Mouse (Mus musculus): ENCODE measurements around the gene Otop3. TPM values are rescaled to one million over a fixed set of nuclear protein-coding genes. Genes with fewer than 3 reads are reported as not detected.

The Otop3 gene
- polyA plus RNA-seq, 1 experiment from 2014 or later, result not detected

DNA sequence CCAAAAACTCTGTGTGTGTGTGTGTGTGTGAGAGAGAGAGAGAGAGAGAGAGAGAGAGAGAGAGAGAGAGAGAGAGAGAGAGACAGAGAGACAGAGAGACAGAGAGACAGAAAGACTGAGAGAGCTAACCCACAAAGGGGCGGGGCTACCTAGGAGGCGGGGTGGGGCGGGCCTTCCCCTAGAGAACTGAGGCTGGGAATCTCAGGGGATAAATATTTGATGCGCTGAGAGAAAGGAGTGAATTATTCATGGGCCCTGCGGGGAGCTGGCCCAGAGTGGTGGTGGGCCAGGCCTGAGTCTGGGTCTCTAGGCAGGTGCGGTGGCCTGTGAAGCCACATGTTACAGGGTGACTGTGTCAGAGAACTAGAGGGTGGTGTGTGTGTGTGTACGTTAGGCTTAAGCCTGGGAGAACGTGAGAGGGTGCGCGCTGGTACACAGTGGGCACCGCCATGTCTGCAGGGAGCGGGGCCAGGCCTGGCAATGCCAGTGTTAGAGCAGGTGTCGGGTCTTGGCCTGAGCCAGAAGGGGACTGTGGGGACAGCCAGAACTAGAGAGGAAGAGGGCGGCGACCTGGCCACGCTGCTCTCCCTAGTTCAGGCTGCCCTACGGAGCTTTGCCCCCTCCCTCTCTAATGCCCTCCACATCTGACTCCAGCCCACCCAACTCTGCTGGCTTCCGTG, 14.7 kb upstream of the Otop3 start:
- Histone ChIP-seq H3K27me3 (replicated peaks) (peaks cover 100% of the 10 kb centered on the region), H3K4me2 (peak overlapping the region; percentile 0; the same call in 1 of the 2 replicates), H3K9ac (no peak overlapping the region), H3K27ac (no peak overlapping the region), H3K4me3 (no peak overlapping the region), H3K4me1 (peaks cover 18% of the 10 kb centered on the region), H3K9me3 (replicated peaks) (no peaks in the 10 kb centered on the region), H3K36me3 (no peaks in the 10 kb centered on the region)
- WGBS (ENCODE audit: insufficient replicate concordance), result 6% methylated on average over 18 of the region's 18 CpGs
- no peak for ATAC-seq

DNA sequence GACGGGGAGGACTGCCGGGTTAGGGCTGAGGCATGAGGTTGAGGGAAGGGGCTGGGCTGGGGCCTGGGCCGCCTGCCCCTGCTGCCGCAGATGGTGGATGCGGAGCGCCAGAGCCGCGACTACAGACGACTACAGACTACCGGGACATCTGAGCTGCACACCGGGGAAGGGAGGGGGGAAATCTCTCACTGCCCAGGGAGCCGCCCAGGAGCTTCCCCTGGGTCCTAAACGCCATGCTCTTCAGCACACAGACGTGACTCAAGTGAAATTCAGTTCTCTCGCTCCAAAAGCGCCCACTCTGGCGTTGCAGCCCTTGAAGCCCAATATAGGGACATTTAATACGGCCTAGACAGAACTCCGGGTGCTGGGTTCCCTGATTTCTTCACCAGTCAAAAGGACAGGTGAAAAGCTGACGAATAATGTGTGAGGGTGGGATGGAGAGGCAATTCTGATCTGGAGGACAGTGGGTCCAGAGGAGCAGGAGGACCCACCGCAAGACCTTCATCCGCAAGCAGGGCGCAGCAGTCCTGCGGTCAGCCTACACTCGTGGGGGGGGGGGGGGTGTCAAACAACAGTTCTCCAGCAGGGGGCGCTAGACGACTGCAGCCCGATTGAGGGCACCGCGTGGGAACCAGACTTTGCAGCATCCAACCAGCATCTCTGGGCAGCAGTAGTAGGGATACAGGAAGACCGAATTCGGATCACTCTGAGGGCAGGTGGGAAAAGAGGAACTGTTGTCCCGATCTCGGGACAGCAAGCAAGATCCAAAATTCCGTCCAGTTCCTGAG, 12.4 kb upstream of the Otop3 start, which contains the start of gene Ush1g:
TSS of gene Ush1g (minus strand) at position 136 of the 788 bp plus-strand sequence.
- ATAC-seq, result no peak; the same call in 1 of the 2 replicates
- H3K9me3 ChIP-seq (replicated peaks), result no peaks in the 10 kb centered on the region
- WGBS (ENCODE audit: insufficient replicate concordance), result 8% methylated on average over 35 of the region's 35 CpGs
- peak within 1 kb of the TSS; percentile 37 for H3K4me2 ChIP-seq
- peaks cover 18% of the 10 kb centered on the region for H3K4me1 ChIP-seq
- peaks cover 95% of the 10 kb centered on the region for H3K27me3 ChIP-seq (replicated peaks)
- no peak within 1 kb of the TSS; the same call in 1 of the 2 replicates for H3K4me3 ChIP-seq
- H3K36me3 ChIP-seq, result no peaks in the 10 kb centered on the region
- H3K27ac ChIP-seq, result no peak within 1 kb of the TSS
- no peak within 1 kb of the TSS for H3K9ac ChIP-seq

- no peak for ATAC-seq
- H3K27me3 ChIP-seq (replicated peaks), result peaks cover 93% of the 10 kb centered on the region
- H3K9me3 ChIP-seq (replicated peaks), result no peaks in the 10 kb centered on the region
- H3K4me2 ChIP-seq, result no peak overlapping the region
- H3K9ac ChIP-seq, result no peak overlapping the region
- H3K36me3 ChIP-seq, result no peaks in the 10 kb centered on the region
- H3K4me1 ChIP-seq, result peaks cover 18% of the 10 kb centered on the region
- H3K27ac ChIP-seq, result no peak overlapping the region
- WGBS (ENCODE audit: insufficient replicate concordance), result 19% methylated on average over 32 of the region's 32 CpGs
- no peak overlapping the region for H3K4me3 ChIP-seq
Measured at GRCm38 (mm10) chr11:115323354-115323753, 11.2 kb upstream of the Otop3 start.

DNA sequence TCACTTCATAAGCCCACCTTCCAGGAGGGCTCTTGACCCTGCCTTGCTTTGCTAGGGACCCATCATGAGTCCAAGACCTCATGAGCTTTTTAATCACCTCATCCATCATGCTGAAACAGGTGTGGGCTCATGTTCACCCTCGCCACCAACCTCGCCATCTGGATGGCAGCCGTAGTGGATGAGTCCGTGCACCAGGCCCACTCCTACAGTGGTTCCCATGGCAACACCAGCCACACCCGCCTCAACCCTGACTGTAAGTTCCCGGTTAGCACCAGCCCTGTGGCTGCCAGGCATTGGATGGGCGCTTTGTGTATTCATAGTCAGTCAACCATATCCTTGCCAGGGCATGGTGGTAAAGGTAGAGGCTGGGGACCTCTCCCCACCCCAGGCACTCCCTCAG, 7.8 kb upstream of the Otop3 start:
- Histone ChIP-seq H3K4me1 (0 out of 2 replicates have a peak, but pooled peaks cover 6% of the 10 kb centered on the region), H3K27ac (no peak overlapping the region), H3K4me3 (no peak overlapping the region), H3K4me2 (no peak overlapping the region), H3K9me3 (replicated peaks) (no peaks in the 10 kb centered on the region), H3K27me3 (replicated peaks) (peaks cover 90% of the 10 kb centered on the region), H3K9ac (no peak overlapping the region), H3K36me3 (no peaks in the 10 kb centered on the region)
- 57% methylated on average over 7 of the region's 7 CpGs for WGBS (ENCODE audit: insufficient replicate concordance)
- no peak for ATAC-seq

DNA sequence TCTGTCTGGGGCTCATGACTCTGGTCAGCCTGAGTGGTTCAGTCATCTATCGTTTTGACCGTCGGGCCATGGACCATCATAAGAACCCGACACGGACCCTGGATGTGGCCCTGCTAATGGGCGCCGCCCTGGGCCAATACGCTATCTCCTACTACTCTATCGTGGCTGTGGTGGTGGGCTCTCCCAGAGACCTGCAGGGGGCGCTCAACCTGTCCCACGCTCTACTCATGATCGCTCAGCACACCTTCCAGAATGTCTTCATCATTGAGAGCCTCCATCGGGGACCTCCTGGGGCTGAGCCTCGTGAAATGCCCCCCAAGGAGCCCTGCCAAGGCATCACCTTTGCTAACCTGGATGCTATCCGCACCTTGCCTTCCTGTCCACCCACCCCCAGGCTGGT, 5.2 kb upstream of the Otop3 start:
- no peak for ATAC-seq
- H3K4me1 ChIP-seq, result no peaks in the 10 kb centered on the region
- no peaks in the 10 kb centered on the region for H3K36me3 ChIP-seq
- no peak overlapping the region for H3K4me2 ChIP-seq
- H3K27me3 ChIP-seq (replicated peaks), result peaks cover 90% of the 10 kb centered on the region
- no peaks in the 10 kb centered on the region for H3K9me3 ChIP-seq (replicated peaks)
- WGBS (ENCODE audit: insufficient replicate concordance), result 54% methylated on average over 15 of the region's 15 CpGs
- H3K9ac ChIP-seq, result no peak overlapping the region
- H3K27ac ChIP-seq, result no peak overlapping the region
- H3K4me3 ChIP-seq, result no peak overlapping the region

DNA sequence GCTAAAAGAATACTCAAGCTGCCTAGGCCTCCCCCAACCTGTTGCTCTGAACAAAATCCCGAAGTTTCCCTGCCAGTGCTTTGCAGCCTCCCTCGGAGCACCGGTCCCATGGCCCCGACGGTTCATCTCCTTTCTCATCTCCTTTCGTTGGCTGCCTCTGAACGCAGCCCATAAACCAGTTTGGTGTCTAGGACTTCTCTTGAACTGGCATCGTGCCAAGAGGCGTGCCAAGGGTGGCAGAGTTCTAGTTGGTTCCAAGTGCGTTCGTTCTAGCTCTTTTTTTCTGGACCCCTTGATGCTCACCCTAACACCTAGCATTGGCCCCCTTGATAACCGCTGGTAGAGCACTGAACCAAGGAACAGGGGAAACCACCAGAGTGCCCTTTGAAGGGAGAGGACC, 692 bp downstream of the Otop3 start:
- 45% methylated on average over 12 of the region's 12 CpGs for WGBS (ENCODE audit: insufficient replicate concordance)

DNA sequence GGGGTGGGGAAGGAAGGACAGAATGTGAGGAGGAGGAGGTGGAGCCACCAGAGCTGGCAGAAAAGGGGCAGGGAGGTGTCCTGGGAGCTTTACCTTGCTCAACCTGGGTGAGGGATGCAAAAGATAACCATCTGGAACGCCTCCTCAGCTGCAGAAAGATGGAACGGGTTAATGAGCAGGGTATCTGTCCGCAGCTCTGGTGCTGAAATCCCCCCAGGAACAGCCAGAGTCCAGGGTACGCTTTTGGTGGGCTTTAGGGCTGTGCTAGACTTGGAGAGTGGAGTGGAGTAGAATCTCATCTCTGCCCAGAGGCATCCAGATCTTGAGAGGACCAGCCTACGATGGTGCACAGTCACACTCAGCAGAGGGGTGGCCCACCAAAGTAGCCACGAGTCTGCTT, 1.6 kb downstream of the Otop3 start:
- Histone ChIP-seq H3K27me3 (replicated peaks) (peaks cover 94% of the 10 kb centered on the region), H3K4me1 (no peaks in the 10 kb centered on the region), H3K9ac (no peak overlapping the region), H3K27ac (no peak overlapping the region), H3K4me2 (no peak overlapping the region), H3K36me3 (no peaks in the 10 kb centered on the region), H3K9me3 (replicated peaks) (no peaks in the 10 kb centered on the region), H3K4me3 (no peak overlapping the region)
- WGBS (ENCODE audit: insufficient replicate concordance), result 14% methylated on average over 6 of the region's 6 CpGs
- ATAC-seq, result no peak

More for the DNA sequence above, 692 bp downstream of the Otop3 start:
- Histone ChIP-seq H3K4me1 (no peaks in the 10 kb centered on the region), H3K9ac (no peak overlapping the region), H3K9me3 (replicated peaks) (no peaks in the 10 kb centered on the region), H3K27me3 (replicated peaks) (peaks cover 91% of the 10 kb centered on the region), H3K36me3 (no peaks in the 10 kb centered on the region), H3K27ac (no peak overlapping the region), H3K4me2 (no peak overlapping the region), H3K4me3 (no peak overlapping the region)
- no peak for ATAC-seq

- no peak overlapping the region for H3K4me2 ChIP-seq
- no peak for ATAC-seq
- no peak overlapping the region for H3K27ac ChIP-seq
- no peaks in the 10 kb centered on the region for H3K4me1 ChIP-seq
- 25% methylated on average over 3 of the region's 3 CpGs for WGBS (ENCODE audit: insufficient replicate concordance)
- H3K9ac ChIP-seq, result no peak overlapping the region
- H3K27me3 ChIP-seq (replicated peaks), result peaks cover 93% of the 10 kb centered on the region
- no peaks in the 10 kb centered on the region for H3K9me3 ChIP-seq (replicated peaks)
- H3K4me3 ChIP-seq, result no peak overlapping the region
- H3K36me3 ChIP-seq, result no peaks in the 10 kb centered on the region
Measured at GRCm38 (mm10) chr11:115337350-115337749, 2.8 kb downstream of the Otop3 start.

DNA sequence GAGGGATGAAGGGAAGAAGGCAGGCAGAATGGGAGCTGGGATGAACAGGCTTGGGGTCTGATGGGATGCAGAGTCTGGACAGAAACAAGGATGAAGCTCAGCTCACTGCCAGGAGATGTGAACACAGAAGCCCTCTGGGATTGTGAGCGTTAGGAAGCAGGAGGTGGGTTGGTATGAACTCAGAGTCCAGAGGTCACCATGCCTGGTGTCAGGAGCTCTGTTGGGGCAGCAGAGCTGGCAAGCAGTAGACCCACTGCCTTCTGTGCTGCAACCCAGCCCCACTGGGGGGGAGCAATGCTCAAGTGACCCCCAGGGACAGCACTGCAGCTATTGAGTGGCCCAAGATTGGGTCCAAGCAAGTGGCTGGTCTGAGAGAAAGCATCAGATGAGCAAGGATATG, 3.3 kb downstream of the Otop3 start:
- ATAC-seq, result no peak
- Histone ChIP-seq H3K4me2 (no peak overlapping the region), H3K4me3 (no peak overlapping the region), H3K4me1 (no peaks in the 10 kb centered on the region), H3K36me3 (no peaks in the 10 kb centered on the region), H3K27me3 (replicated peaks) (peaks cover 89% of the 10 kb centered on the region), H3K9me3 (replicated peaks) (no peaks in the 10 kb centered on the region), H3K9ac (no peak overlapping the region), H3K27ac (no peak overlapping the region)
- 65% methylated on average over 1 of the region's 1 CpGs for WGBS (ENCODE audit: insufficient replicate concordance)

GRCm38 (mm10) chr11:115341246-115341645, 6.7 kb downstream of the Otop3 start:
- H3K4me1 ChIP-seq, result no peaks in the 10 kb centered on the region
- no peak overlapping the region for H3K27ac ChIP-seq
- WGBS (ENCODE audit: insufficient replicate concordance), result 35% methylated on average over 2 of the region's 2 CpGs
- H3K9ac ChIP-seq, result no peak overlapping the region
- H3K36me3 ChIP-seq, result no peaks in the 10 kb centered on the region
- no peaks in the 10 kb centered on the region for H3K9me3 ChIP-seq (replicated peaks)
- H3K4me3 ChIP-seq, result no peak overlapping the region
- no peak overlapping the region for H3K4me2 ChIP-seq
- peaks cover 87% of the 10 kb centered on the region for H3K27me3 ChIP-seq (replicated peaks)
- no peak for ATAC-seq

GRCm38 (mm10) chr11:115341866-115342265, 7.3 kb downstream of the Otop3 start:
- Histone ChIP-seq H3K4me2 (no peak overlapping the region), H3K36me3 (no peaks in the 10 kb centered on the region), H3K9me3 (replicated peaks) (no peaks in the 10 kb centered on the region), H3K9ac (no peak overlapping the region), H3K27ac (no peak overlapping the region), H3K27me3 (replicated peaks) (peaks cover 87% of the 10 kb centered on the region), H3K4me1 (no peaks in the 10 kb centered on the region), H3K4me3 (no peak overlapping the region)
- WGBS (ENCODE audit: insufficient replicate concordance), result 61% methylated on average over 6 of the region's 6 CpGs
- no peak for ATAC-seq

- Histone ChIP-seq H3K4me2 (no peak overlapping the region), H3K36me3 (no peaks in the 10 kb centered on the region), H3K4me1 (peaks cover 16% of the 10 kb centered on the region), H3K27me3 (replicated peaks) (peaks cover 90% of the 10 kb centered on the region), H3K4me3 (no peak overlapping the region), H3K9ac (no peak overlapping the region), H3K9me3 (replicated peaks) (no peaks in the 10 kb centered on the region), H3K27ac (no peak overlapping the region)
- ATAC-seq, result no peak
- 2% methylated on average over 12 of the region's 12 CpGs for WGBS (ENCODE audit: insufficient replicate concordance)
Measured at GRCm38 (mm10) chr11:115344967-115345366, 10.4 kb downstream of the Otop3 start.
